Mouse (Mus musculus): ENCODE data around the gene Megf11. TPM values are rescaled to one million over a fixed set of nuclear protein-coding genes. Genes with fewer than 3 reads are reported as not detected.

The Megf11 gene
- polyA plus RNA-seq, 1 experiment: 0.09 TPM

GRCm38 (mm10) chr9:64693094-64693493 lies 307.7 kb downstream of the Megf11 start:
- no peak overlapping the region for H3K27ac ChIP-seq (ENCODE audit: insufficient read depth, low read length)
- TF ChIP-seq POLR2A (IDR thresholded peaks at IDR 0.05; ENCODE audit: low read depth, low read length) (no peak), CTCF (IDR thresholded peaks at IDR 0.05; ENCODE audit: borderline replicate concordance, insufficient read depth, low read length) (no peak)
- H3K4me3 ChIP-seq (ENCODE audit: insufficient read depth, low read length): no peak overlapping the region

GRCm38 (mm10) chr9:64695266-64695665 lies 309.8 kb downstream of the Megf11 start:
- Histone ChIP-seq H3K4me3 (ENCODE audit: insufficient read depth, low read length) (no peak overlapping the region), H3K27ac (ENCODE audit: insufficient read depth, low read length) (no peak overlapping the region), H3K4me1 (ENCODE audit: control insufficient read depth, insufficient read depth, low read length) (no peaks in the 10 kb centered on the region; the same call in 1 of the 2 replicates)
- no peak for TF ChIP-seq CTCF (IDR thresholded peaks at IDR 0.05; ENCODE audit: borderline replicate concordance, insufficient read depth, low read length)
- no peak for TF ChIP-seq POLR2A (IDR thresholded peaks at IDR 0.05; ENCODE audit: low read depth, low read length)

More at GRCm38 (mm10) chr9:64693094-64693493, 307.7 kb downstream of the Megf11 start:
- no peaks in the 10 kb centered on the region; the same call in 1 of the 2 replicates for H3K4me1 ChIP-seq (ENCODE audit: control insufficient read depth, insufficient read depth, low read length)

- no peak for TF ChIP-seq POLR2A (IDR thresholded peaks at IDR 0.05; ENCODE audit: low read depth, low read length)
- no peak for TF ChIP-seq CTCF (IDR thresholded peaks at IDR 0.05; ENCODE audit: borderline replicate concordance, insufficient read depth, low read length)
- Histone ChIP-seq H3K27ac (ENCODE audit: insufficient read depth, low read length) (peak overlapping the region; percentile 27; the same call in 1 of the 2 replicates), H3K4me1 (ENCODE audit: control insufficient read depth, insufficient read depth, low read length) (peaks cover 4% of the 10 kb centered on the region), H3K4me3 (ENCODE audit: insufficient read depth, low read length) (no peak overlapping the region)
These were observed 311.0 kb downstream of the Megf11 start for GRCm38 (mm10) chr9:64696404-64696803.

- peak overlapping the region; percentile 27; the same call in 1 of the 2 replicates for H3K27ac ChIP-seq (ENCODE audit: insufficient read depth, low read length)
- no peak for TF ChIP-seq CTCF (IDR thresholded peaks at IDR 0.05; ENCODE audit: borderline replicate concordance, insufficient read depth, low read length)
- no peak for TF ChIP-seq POLR2A (IDR thresholded peaks at IDR 0.05; ENCODE audit: low read depth, low read length)
- no peak overlapping the region for H3K4me3 ChIP-seq (ENCODE audit: insufficient read depth, low read length)
- H3K4me1 ChIP-seq (ENCODE audit: control insufficient read depth, insufficient read depth, low read length): peaks cover 10% of the 10 kb centered on the region
These were observed 311.6 kb downstream of the Megf11 start for GRCm38 (mm10) chr9:64697006-64697405.

- H3K4me1 ChIP-seq (ENCODE audit: control insufficient read depth, insufficient read depth, low read length): peaks cover 16% of the 10 kb centered on the region
- TF ChIP-seq CTCF (IDR thresholded peaks at IDR 0.05; ENCODE audit: borderline replicate concordance, insufficient read depth, low read length) (no peak), POLR2A (IDR thresholded peaks at IDR 0.05; ENCODE audit: low read depth, low read length) (no peak)
- H3K4me3 ChIP-seq (ENCODE audit: insufficient read depth, low read length): no peak overlapping the region
- H3K27ac ChIP-seq (ENCODE audit: insufficient read depth, low read length): no peak overlapping the region
These were observed 312.3 kb downstream of the Megf11 start for GRCm38 (mm10) chr9:64697677-64698076.

- no peak for TF ChIP-seq POLR2A (IDR thresholded peaks at IDR 0.05; ENCODE audit: low read depth, low read length)
- TF ChIP-seq CTCF (IDR thresholded peaks at IDR 0.05; ENCODE audit: borderline replicate concordance, insufficient read depth, low read length): no peak
- no peak overlapping the region for H3K27ac ChIP-seq (ENCODE audit: insufficient read depth, low read length)
- peaks cover 21% of the 10 kb centered on the region for H3K4me1 ChIP-seq (ENCODE audit: control insufficient read depth, insufficient read depth, low read length)
- H3K4me3 ChIP-seq (ENCODE audit: insufficient read depth, low read length): no peak overlapping the region
These were observed 313.2 kb downstream of the Megf11 start for GRCm38 (mm10) chr9:64698586-64698985.

GRCm38 (mm10) chr9:64700451-64701311 lies 315.3 kb downstream of the Megf11 start:
- Histone ChIP-seq H3K4me1 (ENCODE audit: control insufficient read depth, insufficient read depth, low read length) (peaks cover 26% of the 10 kb centered on the region), H3K27ac (ENCODE audit: insufficient read depth, low read length) (peak overlapping the region; percentile 81), H3K4me3 (ENCODE audit: insufficient read depth, low read length) (no peak overlapping the region)
- no peak for TF ChIP-seq POLR2A (IDR thresholded peaks at IDR 0.05; ENCODE audit: low read depth, low read length)
- TF ChIP-seq CTCF (IDR thresholded peaks at IDR 0.05; ENCODE audit: borderline replicate concordance, insufficient read depth, low read length): no peak

GRCm38 (mm10) chr9:64701651-64702050 lies 316.2 kb downstream of the Megf11 start:
- H3K4me3 ChIP-seq (ENCODE audit: insufficient read depth, low read length): no peak overlapping the region
- TF ChIP-seq CTCF (IDR thresholded peaks at IDR 0.05; ENCODE audit: borderline replicate concordance, insufficient read depth, low read length): no peak
- peaks cover 26% of the 10 kb centered on the region for H3K4me1 ChIP-seq (ENCODE audit: control insufficient read depth, insufficient read depth, low read length)
- H3K27ac ChIP-seq (ENCODE audit: insufficient read depth, low read length): peak overlapping the region; percentile 81

- Histone ChIP-seq H3K4me1 (ENCODE audit: control insufficient read depth, insufficient read depth, low read length) (peaks cover 26% of the 10 kb centered on the region), H3K4me3 (ENCODE audit: insufficient read depth, low read length) (no peak overlapping the region), H3K27ac (ENCODE audit: insufficient read depth, low read length) (peak overlapping the region; percentile 81)
- no peak for TF ChIP-seq POLR2A (IDR thresholded peaks at IDR 0.05; ENCODE audit: low read depth, low read length)
- no peak for TF ChIP-seq CTCF (IDR thresholded peaks at IDR 0.05; ENCODE audit: borderline replicate concordance, insufficient read depth, low read length)
These were observed 317.0 kb downstream of the Megf11 start for GRCm38 (mm10) chr9:64702391-64702790.

GRCm38 (mm10) chr9:64702937-64703336 lies 317.5 kb downstream of the Megf11 start:
- peaks cover 26% of the 10 kb centered on the region for H3K4me1 ChIP-seq (ENCODE audit: control insufficient read depth, insufficient read depth, low read length)
- no peak for TF ChIP-seq POLR2A (IDR thresholded peaks at IDR 0.05; ENCODE audit: low read depth, low read length)
- no peak for TF ChIP-seq CTCF (IDR thresholded peaks at IDR 0.05; ENCODE audit: borderline replicate concordance, insufficient read depth, low read length)
- no peak overlapping the region for H3K4me3 ChIP-seq (ENCODE audit: insufficient read depth, low read length)
- H3K27ac ChIP-seq (ENCODE audit: insufficient read depth, low read length): peak overlapping the region; percentile 81; the same call in 1 of the 2 replicates
